Mouse (Mus musculus): ENCODE measurements around the gene Fam133b. TPM values are rescaled to one million over a fixed set of nuclear protein-coding genes. Genes with fewer than 3 reads are reported as not detected.
"Not testable (repeated sequence)": the region's sequence is repeated elsewhere in the genome, so short reads cannot be mapped to it uniquely, and the experiment has no call there.

Fam133b gene
- total RNA-seq, 4 experiments from 2014 or later = 40.5 to 47.3 (median 45.4) TPM

- no peak for DNase-seq (ENCODE audit: low spot score in 2 of 2)
Observed at GRCm38 (mm10) chr5:3598766-3599165, 55.1 kb downstream of the Fam133b start.

GRCm38 (mm10) chr5:3600298-3600697 lies 56.7 kb downstream of the Fam133b start:
- DNase-seq (ENCODE audit: low spot score in 2 of 2) = no peak

- no peak for DNase-seq (ENCODE audit: low spot score in 2 of 2)
Observed at GRCm38 (mm10) chr5:3600790-3601189, 57.2 kb downstream of the Fam133b start.

GRCm38 (mm10) chr5:3607114-3607513 lies 63.5 kb downstream of the Fam133b start:
- no peak for DNase-seq (ENCODE audit: low spot score in 2 of 2)

GRCm38 (mm10) chr5:3609241-3609640 lies 65.6 kb downstream of the Fam133b start:
- no peak for DNase-seq (ENCODE audit: low spot score in 2 of 2)

- DNase-seq (ENCODE audit: low spot score in 2 of 2) = not testable (repeated sequence)
Observed at GRCm38 (mm10) chr5:3611835-3612234, 68.2 kb downstream of the Fam133b start.

Other genes with a start within 250 kb of the Fam133b start
- gene Cdk6, start 202.3 kb upstream of the Fam133b start, total RNA-seq (2022) = 1 to 10 TPM; 3.5 to 9.3 (median 5.5) TPM
- gene 1700109H08Rik, start 27.7 kb downstream of the Fam133b start, total RNA-seq (2022) = 1 to 10 TPM; 3.9 to 9.0 (median 5.5) TPM
- gene Pex1, start 52.2 kb downstream of the Fam133b start, total RNA-seq (2022) = 10 to 100 TPM; 22.8 to 33.8 (median 29.7) TPM
- gene Rbm48, start 52.8 kb downstream of the Fam133b start, total RNA-seq (2022) = 10 to 100 TPM; 13.4 to 17.5 (median 14.2) TPM
- not detected for gene Tmbim7, start 107.3 kb downstream of the Fam133b start, total RNA-seq (2022)
- 100 to 1,000 TPM in 1 of 4 experiments, 10 to 100 TPM in 3; 92.4 to 108 (median 95.7) TPM for gene Gatad1, start 113.4 kb downstream of the Fam133b start, total RNA-seq (2022)